Mouse (Mus musculus): ENCODE measurements around the gene Dhdds. TPM values are rescaled to one million over a fixed set of nuclear protein-coding genes. Genes with fewer than 3 reads are reported as not detected.
"Not testable (repeated sequence)": the region's sequence is repeated elsewhere in the genome, so short reads cannot be mapped to it uniquely, and the experiment has no call there.

The Dhdds gene
- total and polyA plus RNA-seq, 2 experiments from 2014 or later = 41.5 to 49.5 TPM

DNA sequence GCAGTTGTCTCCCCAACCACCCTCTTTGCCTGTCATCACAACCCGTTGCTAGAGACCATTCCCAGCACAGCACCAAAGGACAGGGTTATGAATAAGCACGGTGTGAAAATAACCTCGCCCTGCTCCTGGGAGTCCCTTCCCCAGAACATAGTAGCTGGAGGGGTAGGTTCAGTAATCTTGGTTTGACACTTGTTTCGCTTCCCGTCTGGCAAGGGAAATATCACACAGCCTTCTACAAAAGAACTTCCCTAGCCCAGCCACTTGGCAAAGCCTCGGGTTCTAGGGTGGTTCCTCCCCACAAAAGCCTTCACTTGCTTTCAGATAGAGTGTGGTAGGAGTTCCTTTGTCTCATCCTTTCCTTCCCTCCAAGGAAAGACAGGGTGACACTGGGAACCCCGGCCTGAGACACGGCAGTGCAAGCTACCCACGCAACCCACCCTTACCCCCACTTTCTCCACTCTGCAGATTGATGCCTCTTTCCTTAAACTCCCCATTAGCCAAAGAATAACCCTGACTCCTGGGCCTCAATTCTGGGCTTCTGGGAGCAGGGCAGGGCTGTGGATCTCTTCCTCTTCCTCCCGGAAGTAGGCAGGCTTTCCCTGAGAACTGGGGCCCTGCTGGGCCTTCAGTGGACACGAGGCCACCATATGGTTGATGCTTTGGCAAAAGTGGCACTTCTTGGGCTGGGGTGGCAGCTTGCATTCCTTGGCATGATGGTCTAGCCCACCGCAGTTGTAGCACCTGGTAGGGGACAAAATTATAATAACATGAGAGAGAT, 5.1 kb upstream of the Dhdds start:
- no peaks in the 10 kb centered on the region for H3K27me3 ChIP-seq (ENCODE audit: insufficient read depth, low read length)
- no peak overlapping the region for H3K27ac ChIP-seq
- DNase-seq (ENCODE audit: low spot score) (no peak), ATAC-seq (no peak)
- no peak for TF ChIP-seq CTCF (IDR thresholded peaks at IDR 0.05; ENCODE audit: low read depth)
- H3K9ac ChIP-seq (replicated peaks; ENCODE audit: low read length) = no peak overlapping the region
- H3K4me2 ChIP-seq (ENCODE audit: low read depth, low read length) = no peak overlapping the region
- no peaks in the 10 kb centered on the region for H3K9me3 ChIP-seq (ENCODE audit: low read length)
- H3K36me3 ChIP-seq (ENCODE audit: insufficient read depth, low read length) = no peaks in the 10 kb centered on the region
- H3K4me1 ChIP-seq (ENCODE audit: insufficient read depth, low read length) = no peaks in the 10 kb centered on the region
- H3K4me3 ChIP-seq (ENCODE audit: low read length) = no peak overlapping the region
- WGBS = 75% methylated on average over 12 of the region's 12 CpGs

- DNase-seq (ENCODE audit: low spot score) (no peak), ATAC-seq (no peak)
- Histone ChIP-seq H3K9ac (replicated peaks; ENCODE audit: low read length) (no peak overlapping the region), H3K27me3 (ENCODE audit: insufficient read depth, low read length) (no peaks in the 10 kb centered on the region), H3K9me3 (ENCODE audit: low read length) (no peaks in the 10 kb centered on the region), H3K4me1 (ENCODE audit: insufficient read depth, low read length) (peaks cover 3% of the 10 kb centered on the region; the same call in 1 of the 2 replicates), H3K4me2 (ENCODE audit: low read depth, low read length) (no peak overlapping the region), H3K27ac (no peak overlapping the region), H3K36me3 (ENCODE audit: insufficient read depth, low read length) (no peaks in the 10 kb centered on the region), H3K4me3 (ENCODE audit: low read length) (no peak overlapping the region)
- WGBS = 50% methylated on average over 5 of the region's 5 CpGs
- no peak for TF ChIP-seq CTCF (IDR thresholded peaks at IDR 0.05; ENCODE audit: low read depth)
Measured at GRCm38 (mm10) chr4:134002903-134003302, 2.2 kb upstream of the Dhdds start.

DNA sequence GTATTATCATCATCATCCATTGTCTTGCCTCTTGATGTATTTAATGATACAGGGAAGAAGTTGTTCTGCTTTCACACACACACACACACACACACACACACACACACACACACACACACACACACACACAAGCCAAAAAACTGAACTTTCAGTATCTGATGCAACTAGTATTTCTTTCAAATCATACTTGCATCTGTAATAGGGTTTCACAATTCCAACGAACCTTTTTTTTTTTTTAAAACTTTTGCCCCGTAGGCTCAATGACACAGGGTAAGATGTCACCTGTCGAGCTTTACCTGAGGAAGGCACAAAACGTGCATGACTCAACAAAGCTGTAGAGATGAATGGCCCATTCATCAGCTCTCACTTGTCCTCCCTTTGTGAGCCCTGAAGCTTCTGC, 1.5 kb upstream of the Dhdds start:
- H3K4me2 ChIP-seq (ENCODE audit: low read depth, low read length) = no peak overlapping the region
- no peak for TF ChIP-seq CTCF (IDR thresholded peaks at IDR 0.05; ENCODE audit: low read depth)

DNA sequence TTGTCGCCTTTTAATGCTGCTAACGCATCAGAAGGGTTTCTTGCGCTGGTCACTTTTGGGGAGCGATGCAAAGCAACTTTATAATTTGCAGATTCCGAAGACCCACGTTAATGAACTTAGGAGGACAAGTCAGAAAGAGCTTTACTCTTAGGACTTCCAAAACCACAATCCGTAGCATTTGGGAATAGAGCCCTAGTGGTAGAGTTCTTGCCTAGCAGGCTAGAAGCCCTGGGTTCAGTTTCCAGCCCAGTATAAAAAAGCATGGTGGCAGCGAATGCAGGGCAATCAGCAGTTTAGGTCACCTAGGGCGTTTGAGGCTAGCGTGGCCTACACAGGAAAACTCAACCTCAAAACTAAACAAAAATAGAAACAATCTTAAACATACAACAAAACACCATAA, 992 bp upstream of the Dhdds start:
- Histone ChIP-seq H3K4me2 (ENCODE audit: low read depth, low read length) (no peak overlapping the region), H3K27ac (no peak overlapping the region), H3K9me3 (ENCODE audit: low read length) (no peaks in the 10 kb centered on the region), H3K4me3 (ENCODE audit: low read length) (no peak overlapping the region), H3K27me3 (ENCODE audit: insufficient read depth, low read length) (no peaks in the 10 kb centered on the region), H3K4me1 (ENCODE audit: insufficient read depth, low read length) (peaks cover 3% of the 10 kb centered on the region; the same call in 1 of the 2 replicates), H3K36me3 (ENCODE audit: insufficient read depth, low read length) (no peaks in the 10 kb centered on the region; the same call in 1 of the 2 replicates), H3K9ac (replicated peaks; ENCODE audit: low read length) (no peak overlapping the region)
- DNase-seq (ENCODE audit: low spot score) (no peak), ATAC-seq (no peak)
- 43% methylated on average over 10 of the region's 10 CpGs for WGBS
- no peak for TF ChIP-seq CTCF (IDR thresholded peaks at IDR 0.05; ENCODE audit: low read depth)

More for the DNA sequence above, 1.5 kb upstream of the Dhdds start:
- no peaks in the 10 kb centered on the region for H3K36me3 ChIP-seq (ENCODE audit: insufficient read depth, low read length)
- DNase-seq (ENCODE audit: low spot score) (no peak), ATAC-seq (no peak)
- peaks cover 3% of the 10 kb centered on the region; the same call in 1 of the 2 replicates for H3K4me1 ChIP-seq (ENCODE audit: insufficient read depth, low read length)
- H3K27ac ChIP-seq = no peak overlapping the region
- no peaks in the 10 kb centered on the region for H3K9me3 ChIP-seq (ENCODE audit: low read length)
- H3K4me3 ChIP-seq (ENCODE audit: low read length) = no peak overlapping the region
- H3K9ac ChIP-seq (replicated peaks; ENCODE audit: low read length) = no peak overlapping the region
- 58% methylated on average over 4 of the region's 4 CpGs for WGBS
- H3K27me3 ChIP-seq (ENCODE audit: insufficient read depth, low read length) = no peaks in the 10 kb centered on the region

GRCm38 (mm10) chr4:133994697-133995096, 6.0 kb downstream of the Dhdds start:
- H3K36me3 ChIP-seq (ENCODE audit: insufficient read depth, low read length) = peaks cover 43% of the 10 kb centered on the region
- no peak for DNase-seq (ENCODE audit: low spot score)

GRCm38 (mm10) chr4:133991087-133991660, 9.5 kb downstream of the Dhdds start:
- H3K4me3 ChIP-seq (ENCODE audit: low read length) = no peak overlapping the region
- no peaks in the 10 kb centered on the region for H3K4me1 ChIP-seq (ENCODE audit: insufficient read depth, low read length)
- peaks cover 57% of the 10 kb centered on the region for H3K36me3 ChIP-seq (ENCODE audit: insufficient read depth, low read length)
- WGBS = 92% methylated on average over 13 of the region's 13 CpGs
- TF ChIP-seq CTCF (IDR thresholded peaks at IDR 0.05; ENCODE audit: low read depth) = no peak
- no peaks in the 10 kb centered on the region for H3K9me3 ChIP-seq (ENCODE audit: low read length)
- H3K9ac ChIP-seq (replicated peaks; ENCODE audit: low read length) = no peak overlapping the region
- no peak overlapping the region for H3K4me2 ChIP-seq (ENCODE audit: low read depth, low read length)
- DNase-seq (ENCODE audit: low spot score) (no peak), ATAC-seq (no peak)
- no peak overlapping the region for H3K27ac ChIP-seq
- H3K27me3 ChIP-seq (ENCODE audit: insufficient read depth, low read length) = no peaks in the 10 kb centered on the region

More at GRCm38 (mm10) chr4:133994697-133995096, 6.0 kb downstream of the Dhdds start:
- no peak for TF ChIP-seq CTCF (IDR thresholded peaks at IDR 0.05; ENCODE audit: low read depth)
- ATAC-seq = no peak
- no peak overlapping the region for H3K9ac ChIP-seq (replicated peaks; ENCODE audit: low read length)
- no peak overlapping the region for H3K4me3 ChIP-seq (ENCODE audit: low read length)
- H3K9me3 ChIP-seq (ENCODE audit: low read length) = no peaks in the 10 kb centered on the region
- peaks cover 2% of the 10 kb centered on the region; the same call in 1 of the 2 replicates for H3K4me1 ChIP-seq (ENCODE audit: insufficient read depth, low read length)
- no peaks in the 10 kb centered on the region for H3K27me3 ChIP-seq (ENCODE audit: insufficient read depth, low read length)
- H3K27ac ChIP-seq = no peak overlapping the region
- WGBS = 91% methylated on average over 8 of the region's 8 CpGs
- no peak overlapping the region for H3K4me2 ChIP-seq (ENCODE audit: low read depth, low read length)

GRCm38 (mm10) chr4:133990035-133990434, 10.7 kb downstream of the Dhdds start:
- DNase-seq (ENCODE audit: low spot score) = peak; percentile 11
- H3K27me3 ChIP-seq (ENCODE audit: insufficient read depth, low read length) = no peaks in the 10 kb centered on the region
- no peaks in the 10 kb centered on the region for H3K9me3 ChIP-seq (ENCODE audit: low read length)
- TF ChIP-seq CTCF (IDR thresholded peaks at IDR 0.05; ENCODE audit: low read depth) = peak; percentile 42
- no peak overlapping the region for H3K4me2 ChIP-seq (ENCODE audit: low read depth, low read length)
- no peaks in the 10 kb centered on the region for H3K4me1 ChIP-seq (ENCODE audit: insufficient read depth, low read length)
- H3K4me3 ChIP-seq (ENCODE audit: low read length) = no peak overlapping the region
- 59% methylated on average over 4 of the region's 4 CpGs for WGBS
- H3K9ac ChIP-seq (replicated peaks; ENCODE audit: low read length) = no peak overlapping the region
- peaks cover 51% of the 10 kb centered on the region for H3K36me3 ChIP-seq (ENCODE audit: insufficient read depth, low read length)
- no peak for ATAC-seq
- H3K27ac ChIP-seq = no peak overlapping the region

DNA sequence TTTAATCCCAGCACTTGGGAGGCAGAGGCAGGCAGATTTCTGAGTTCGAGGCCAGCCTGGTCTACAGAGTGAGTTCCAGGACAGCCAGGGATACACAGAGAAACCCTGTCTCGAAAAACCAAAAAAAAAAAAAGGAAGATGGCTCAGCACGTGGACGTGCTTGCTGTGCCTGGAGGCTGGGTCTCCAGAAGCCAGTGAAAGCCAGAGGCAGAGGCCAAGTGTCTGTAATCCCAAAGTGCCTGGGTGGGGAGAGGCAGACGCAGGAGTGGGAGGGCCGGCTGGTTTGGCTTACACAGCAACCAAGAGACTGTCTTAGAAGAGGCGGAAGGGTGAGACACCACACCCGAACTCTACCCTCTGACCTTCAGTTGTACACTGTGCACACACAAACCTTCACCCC, 12.4 kb downstream of the Dhdds start:
- not testable (repeated sequence) for ATAC-seq; H3K9ac ChIP-seq (replicated peaks; ENCODE audit: low read length); H3K4me3 ChIP-seq (ENCODE audit: low read length); H3K27me3 ChIP-seq (ENCODE audit: insufficient read depth, low read length); H3K27ac ChIP-seq; DNase-seq (ENCODE audit: low spot score); H3K9me3 ChIP-seq (ENCODE audit: low read length); H3K4me1 ChIP-seq (ENCODE audit: insufficient read depth, low read length); H3K4me2 ChIP-seq (ENCODE audit: low read depth, low read length)
- H3K36me3 ChIP-seq (ENCODE audit: insufficient read depth, low read length) = peaks cover 38% of the 10 kb centered on the region
- 94% methylated on average over 7 of the region's 8 CpGs for WGBS

All from hindbrain, postnatal 0 days (tissue).